Mouse (Mus musculus): ENCODE data around the gene Tbx19.

Gene Tbx19

DNA sequence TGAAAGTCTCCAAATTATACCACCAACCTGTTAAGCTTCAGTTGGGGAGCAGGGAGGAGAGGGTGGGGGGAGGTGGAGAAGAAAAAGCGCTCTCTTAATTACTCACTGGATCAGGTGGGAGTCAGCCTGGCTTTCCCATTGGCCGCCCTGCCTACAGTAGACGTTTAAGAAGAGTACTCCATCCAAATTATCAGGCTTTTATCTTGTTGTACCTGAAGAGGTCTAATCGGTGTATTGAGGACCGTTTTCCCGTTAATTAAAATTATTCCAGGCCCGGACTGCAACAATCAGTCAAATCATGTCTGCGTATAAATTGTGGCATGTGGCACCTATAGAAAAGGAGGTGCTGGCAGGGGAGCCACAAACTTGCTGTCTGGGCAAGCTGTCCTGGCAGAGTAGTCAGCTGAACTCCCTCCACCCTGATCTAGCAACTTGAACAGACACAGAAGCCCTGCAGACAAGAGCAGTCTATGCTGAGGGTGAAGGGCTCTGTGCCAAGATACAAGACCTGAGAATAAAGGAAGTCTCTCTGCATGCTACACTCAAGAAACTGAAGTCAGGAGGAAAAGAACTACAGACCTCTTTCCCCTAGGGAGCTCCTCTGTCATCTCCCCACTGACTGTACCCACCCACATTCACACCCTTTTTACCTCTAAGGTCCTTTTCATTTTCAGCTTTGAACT, at the start of gene Tbx19:
Gene Tbx19, minus strand, starts transcription at position 51 of the 683 bp plus-strand sequence.
- DNase-seq (ENCODE audit: low spot score in 2 of 2), result no peak

DNA sequence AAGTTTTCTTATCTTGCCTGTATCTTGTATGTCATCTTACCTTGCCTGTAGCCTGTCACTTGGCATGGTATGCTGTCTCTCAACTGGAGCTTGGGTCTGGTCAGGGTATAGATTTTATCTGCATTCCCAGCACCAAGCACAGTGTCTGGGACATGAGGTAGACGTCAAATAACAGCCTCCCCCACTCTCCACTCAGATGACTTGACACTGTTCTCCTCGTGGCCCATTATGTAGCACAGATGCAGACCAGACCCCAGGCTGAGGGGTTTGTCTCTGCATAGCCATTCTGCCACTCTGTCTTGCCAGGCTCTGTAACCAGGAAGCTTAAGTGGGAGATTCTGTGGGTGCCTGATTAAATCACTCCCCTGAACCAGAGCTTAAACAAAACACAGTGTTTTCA, 45.0 kb upstream of the Tbx19 start:
- no peak for DNase-seq (ENCODE audit: low spot score in 2 of 2)

DNA sequence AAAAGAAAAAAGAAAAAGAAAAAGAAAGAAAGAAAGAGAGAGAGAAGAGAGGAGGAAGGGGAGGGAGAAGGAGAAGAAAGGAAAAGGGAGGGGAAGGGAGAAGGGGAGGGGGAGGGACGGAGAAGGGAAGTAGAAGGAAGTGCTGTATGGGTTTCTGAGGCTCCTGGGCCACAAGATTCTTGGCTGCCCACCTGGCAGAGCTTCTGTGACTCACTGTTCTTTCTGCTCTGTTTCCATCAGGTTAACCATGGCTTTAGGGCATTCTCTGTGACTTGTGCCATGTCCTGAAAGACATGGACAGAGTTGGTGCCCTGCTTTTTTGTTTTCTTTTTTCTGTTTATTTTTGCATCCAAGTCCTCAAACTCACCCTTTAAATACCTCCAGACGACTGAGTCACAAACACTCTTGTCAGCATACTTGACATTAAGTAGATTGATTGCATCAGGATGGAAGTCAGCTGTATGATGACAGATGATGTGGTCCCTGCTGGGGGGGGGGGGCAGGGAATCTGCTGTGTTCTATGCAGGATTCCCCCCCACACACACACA, 43.0 kb upstream of the Tbx19 start:
- no peak for DNase-seq (ENCODE audit: low spot score in 2 of 2)

DNA sequence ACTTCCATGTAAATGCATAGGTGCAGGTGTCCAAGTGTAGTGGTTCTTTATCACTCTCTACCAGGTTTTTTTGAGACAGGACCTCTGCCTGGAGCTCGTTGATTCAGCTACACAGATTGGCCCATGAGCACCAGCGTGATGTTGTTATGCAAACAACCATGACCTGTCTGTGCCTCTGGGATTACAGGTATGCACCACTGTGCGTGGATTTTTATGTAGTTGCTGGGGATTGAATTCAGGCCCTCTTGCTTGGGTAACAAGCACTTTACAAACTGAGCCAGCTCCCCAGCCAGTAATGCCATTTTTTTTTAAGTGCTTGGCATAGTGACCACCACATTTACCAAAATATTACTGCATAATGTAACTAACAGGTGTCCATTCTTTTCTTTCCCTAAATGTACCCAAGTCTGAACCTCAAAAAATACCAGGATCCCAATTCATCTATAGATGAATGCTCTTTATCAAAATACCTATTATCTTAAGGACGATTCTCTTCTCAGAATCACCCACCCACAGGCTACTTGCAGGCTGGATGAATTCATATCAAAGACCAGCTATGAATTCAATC, 41.0 kb upstream of the Tbx19 start:
- DNase-seq (ENCODE audit: low spot score in 2 of 2), result no peak

DNA sequence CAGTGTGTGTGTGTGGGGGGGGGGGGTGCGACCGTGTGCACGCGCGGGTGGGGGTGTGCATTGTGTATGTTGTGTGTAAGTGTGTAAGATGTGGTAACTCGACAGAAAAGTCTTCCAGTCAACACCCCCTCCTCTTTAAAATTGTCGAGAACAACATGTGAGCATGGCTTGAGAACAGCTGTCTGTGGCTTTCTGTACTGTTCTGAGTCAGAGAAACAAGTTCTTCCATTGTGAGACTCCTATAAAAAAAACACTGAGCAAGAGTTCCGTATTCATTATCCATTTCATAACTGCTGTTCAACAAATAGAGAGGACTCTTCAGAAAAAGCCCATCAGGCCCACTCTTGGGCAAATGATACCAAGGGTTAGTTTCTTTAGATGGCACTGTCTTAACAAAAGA, 40.2 kb upstream of the Tbx19 start:
- DNase-seq (ENCODE audit: low spot score in 2 of 2), result no peak

DNA sequence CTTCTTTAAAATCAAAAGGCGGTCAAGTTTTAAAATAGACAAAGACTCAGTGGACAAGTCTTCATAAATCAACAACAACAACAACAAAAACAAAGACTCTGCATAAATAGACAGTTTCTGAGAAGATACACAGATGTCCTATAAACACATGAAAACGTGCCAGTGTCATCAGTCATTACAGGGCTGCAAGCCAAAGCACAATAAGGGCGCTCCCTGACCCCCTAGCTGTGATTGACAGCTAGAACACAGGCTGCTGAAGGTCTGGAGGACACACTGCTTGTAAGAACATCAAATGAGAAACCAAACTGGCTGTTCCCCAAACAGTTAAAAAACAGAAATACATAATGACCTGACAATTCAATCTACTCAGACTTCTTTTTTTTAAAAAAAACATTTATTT, 39.1 kb upstream of the Tbx19 start:
- no peak for DNase-seq (ENCODE audit: low spot score in 2 of 2)

DNA sequence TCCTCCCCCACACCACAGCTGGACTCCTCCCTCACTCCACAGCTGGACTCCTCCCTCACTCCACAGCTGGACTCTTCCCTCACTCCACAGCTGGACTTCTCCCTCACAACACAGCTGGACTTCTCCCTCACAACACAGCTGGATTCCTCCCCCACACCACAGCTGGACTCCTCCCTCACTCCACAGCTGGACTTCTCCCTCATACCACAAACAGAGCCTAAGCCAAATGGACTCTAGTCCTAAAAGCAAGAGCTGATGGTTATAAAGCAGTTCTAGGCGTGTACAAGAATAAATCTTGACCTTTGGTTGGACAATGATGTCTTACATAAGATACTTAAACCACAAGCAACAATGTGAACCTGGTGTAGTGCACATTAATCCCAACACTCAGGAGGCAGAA, 38.4 kb upstream of the Tbx19 start:
- no peak for DNase-seq (ENCODE audit: low spot score in 2 of 2)

DNA sequence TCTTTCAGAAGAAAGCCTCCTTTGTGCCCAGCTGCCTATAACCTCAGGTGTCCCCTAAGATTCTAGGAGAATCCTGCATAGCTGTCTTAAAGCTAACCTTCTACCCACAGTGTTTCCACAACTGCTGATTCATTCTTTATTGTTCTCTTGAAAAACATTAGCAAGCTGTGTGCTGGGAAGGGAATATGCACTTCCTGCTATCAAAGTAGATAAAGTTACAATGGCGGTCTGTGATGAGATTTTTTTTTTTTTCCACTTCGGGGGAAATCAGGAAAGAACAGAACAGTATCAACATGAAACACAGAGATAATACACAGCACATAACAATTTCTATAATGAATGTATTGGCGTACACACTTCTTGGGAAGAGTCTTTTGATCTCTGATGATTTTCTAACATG, 37.3 kb upstream of the Tbx19 start:
- DNase-seq (ENCODE audit: low spot score in 2 of 2), result no peak

DNA sequence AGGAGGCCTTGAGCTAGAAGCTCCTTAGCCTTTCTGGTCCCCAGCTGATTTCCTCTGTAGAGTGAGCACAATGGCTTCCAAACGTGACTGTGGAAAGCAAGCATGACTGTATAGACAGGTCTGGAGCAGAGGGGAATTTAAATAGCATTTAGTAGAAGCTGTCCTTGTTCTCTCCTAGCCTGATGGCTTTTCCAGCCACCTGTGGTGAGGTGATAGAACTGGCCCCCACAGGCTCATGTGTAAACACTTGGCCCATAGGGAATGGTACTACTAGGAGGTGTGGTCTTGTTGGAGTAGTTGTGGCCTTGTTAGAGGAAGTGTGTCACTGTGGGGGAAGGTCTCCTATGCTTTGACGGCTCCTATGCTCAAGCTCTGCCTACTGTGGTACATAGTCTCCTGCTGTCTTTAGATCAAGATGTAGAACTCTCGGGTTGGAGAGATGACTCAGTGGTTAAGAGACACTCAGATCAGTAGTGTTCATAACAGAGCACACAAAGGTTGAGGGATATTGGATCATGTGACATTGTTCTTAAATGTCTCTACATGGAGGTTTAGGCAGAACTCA, 34.9 kb upstream of the Tbx19 start:
- no peak for DNase-seq (ENCODE audit: low spot score in 2 of 2)

DNA sequence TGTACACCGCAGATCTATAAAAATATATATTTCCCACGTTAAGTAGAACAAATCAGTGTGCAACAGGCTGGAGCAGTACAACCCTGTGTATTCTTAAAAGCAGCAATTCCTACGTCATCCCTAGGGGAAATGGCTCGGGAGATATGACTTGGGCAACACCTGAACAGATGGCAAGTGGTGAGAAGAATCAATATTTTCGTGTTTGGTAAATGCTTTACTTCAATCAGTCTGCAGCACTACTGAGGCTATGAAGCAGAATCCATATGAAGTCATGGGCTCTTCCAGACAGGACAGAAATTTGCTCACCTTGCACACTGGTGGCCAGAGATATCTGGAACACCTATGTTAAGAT, 34.1 kb upstream of the Tbx19 start:
- DNase-seq (ENCODE audit: low spot score in 2 of 2), result no peak

DNA sequence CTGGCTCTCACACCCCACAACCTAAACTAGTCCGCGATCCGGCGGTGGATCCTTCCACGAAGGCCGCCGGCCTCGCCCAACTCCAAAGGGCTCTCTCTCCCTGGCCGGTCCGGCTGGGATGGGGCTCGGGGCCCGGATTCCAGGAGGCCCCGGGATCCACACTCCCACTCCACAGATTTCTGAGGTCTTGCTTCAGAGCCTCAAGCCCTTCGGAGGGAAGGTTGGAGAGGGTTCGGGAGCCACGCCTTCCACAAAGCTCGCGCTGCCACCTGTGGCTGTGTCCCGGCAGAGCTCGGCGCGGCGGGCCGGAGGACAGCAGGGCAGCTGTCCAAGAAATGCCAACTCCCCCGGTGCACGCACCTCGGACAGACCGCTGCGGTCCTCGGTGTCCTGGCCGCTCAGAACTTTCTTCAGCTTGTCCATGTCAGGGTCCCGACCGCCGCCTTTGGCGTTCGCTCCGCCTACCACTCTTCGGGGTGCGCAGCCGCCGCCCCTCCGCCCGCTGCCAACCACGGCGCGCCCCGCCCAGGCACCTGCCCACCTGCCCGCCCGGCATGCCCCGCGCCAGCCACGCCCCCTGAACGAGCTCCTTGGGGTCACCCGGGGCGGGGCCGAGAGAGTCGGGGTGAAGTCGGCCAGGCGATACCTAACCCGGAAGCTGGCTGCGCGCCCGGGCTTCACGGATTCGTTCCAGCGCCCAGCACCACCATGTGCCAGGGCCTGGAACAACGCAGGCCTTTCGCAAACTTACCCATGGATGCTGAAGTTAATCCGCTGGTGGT, 33.5 kb upstream of the Tbx19 start, which contains the start of gene Sft2d2:
Gene Sft2d2, minus strand, starts transcription at position 559 of the 782 bp plus-strand sequence.
- peak; percentile 85 to 87 for DNase-seq (ENCODE audit: low spot score in 2 of 2)

DNA sequence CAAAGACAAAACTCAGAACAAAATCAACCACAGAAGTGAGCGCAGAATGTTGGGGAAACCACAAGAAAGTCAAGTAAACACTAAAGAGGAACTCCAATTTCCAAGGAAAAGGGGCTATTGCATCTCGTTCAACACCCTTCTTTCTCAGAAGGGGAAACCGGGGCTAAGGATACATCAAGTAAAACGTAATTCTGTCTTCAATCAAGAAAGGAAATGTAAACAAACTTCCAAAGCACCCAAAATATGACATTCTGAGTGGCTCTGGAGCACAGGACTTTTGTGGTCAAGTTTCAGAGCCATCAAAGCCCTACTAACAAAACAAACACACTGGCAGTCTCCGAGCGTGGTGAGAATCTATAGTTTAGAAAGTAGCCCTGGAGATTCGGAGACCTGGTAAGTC, 32.9 kb upstream of the Tbx19 start:
- DNase-seq (ENCODE audit: low spot score in 2 of 2), result no peak

DNA sequence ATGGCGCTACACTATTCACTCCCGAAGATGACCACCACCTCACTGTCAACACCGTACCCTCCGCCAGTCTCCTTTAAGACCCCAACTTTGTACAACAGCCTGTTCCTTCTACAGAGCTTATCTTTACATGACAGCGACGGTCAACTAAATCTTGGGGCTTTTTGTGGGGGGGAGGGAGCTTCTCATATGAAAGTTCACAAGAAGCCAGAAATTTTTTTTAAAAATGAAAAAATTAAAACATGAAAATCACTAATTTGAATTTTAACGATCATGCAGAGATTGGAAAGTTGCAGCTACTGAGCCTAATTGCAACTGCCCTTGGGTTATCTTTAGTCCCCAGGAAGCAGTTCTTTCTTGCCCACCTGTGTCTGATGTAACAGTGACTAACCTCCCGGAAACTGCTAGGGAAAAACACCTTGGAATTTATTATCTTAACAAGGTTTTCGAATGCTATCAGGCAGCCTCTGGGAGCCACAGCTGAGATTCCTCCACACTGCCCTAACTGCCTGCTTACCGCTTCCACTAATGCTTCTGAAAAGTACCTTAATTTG, 32.2 kb upstream of the Tbx19 start:
- DNase-seq (ENCODE audit: low spot score in 2 of 2), result no peak

DNA sequence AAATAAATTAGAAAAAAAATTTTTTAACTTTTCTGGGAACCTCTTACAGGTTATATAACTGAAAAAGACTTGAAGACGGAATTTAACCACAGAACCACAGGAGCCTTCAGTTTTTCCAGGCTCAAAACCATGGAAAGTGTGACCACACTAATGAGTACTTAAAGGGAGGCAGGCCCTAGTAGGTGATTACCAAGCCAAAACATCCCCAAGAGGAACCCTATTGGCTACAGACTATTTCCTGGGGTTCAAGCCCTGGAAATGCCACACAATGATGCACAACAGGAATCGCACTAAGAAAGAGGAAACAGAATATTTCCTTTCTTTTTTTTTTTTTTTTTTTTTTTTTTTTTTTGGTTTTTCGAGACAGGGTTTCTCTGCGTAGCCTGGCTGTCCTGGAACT, 31.5 kb upstream of the Tbx19 start:
- DNase-seq (ENCODE audit: low spot score in 2 of 2), result peak in 1 of 2 experiments; percentile 27

DNA sequence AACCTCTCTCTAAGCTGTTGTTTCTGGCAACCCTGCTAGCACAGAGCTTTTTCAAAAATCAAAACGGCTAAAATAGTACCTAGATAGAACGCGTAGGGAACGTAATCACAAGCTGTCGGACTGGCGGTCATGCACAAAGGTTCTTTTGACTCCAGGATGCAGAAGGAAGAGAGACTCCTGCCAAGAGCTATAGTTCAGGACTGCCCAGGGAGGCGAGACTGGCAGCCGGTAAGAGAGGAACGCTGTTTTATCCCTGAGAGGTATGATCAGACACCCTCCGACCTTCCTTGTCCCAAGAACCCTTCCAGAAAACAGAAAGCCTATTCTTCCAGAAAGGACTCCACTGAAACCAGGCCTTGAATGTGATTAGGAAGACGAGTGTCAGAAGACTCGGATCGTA, 31.0 kb upstream of the Tbx19 start:
- DNase-seq (ENCODE audit: low spot score in 2 of 2), result peak in 1 of 2 experiments; percentile 18

DNA sequence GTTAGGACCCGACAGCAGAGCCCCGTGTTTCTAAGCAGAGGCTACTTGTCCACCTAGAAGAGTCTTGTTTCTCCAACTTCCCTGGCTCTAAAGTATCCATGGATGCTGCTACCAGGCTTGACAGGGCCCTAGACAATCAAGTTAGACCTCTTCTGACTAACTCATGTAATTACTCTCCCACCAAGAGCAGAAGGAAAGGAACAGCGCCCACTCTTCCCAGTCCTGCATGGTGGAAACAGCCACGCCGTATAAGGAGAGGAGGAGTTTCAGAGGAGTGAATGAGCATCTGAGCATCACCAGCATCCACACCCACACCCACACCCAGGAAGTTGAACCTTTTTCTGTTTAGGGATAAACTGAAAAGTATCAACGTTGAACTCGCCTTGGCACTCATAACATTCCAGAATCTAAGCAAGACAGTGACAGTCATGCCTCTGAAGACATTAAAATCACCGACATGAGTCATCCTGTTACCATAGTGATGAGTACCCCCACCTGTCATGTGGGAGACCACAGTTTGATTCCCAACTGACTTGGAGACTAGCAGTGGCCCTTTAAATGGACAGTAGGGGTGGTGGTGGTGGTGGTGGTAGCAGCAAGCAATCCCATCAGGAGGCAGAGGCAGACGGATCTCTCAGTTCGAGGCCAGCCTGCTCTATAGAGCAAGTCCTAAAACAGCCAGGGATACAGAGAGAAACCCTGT, 30.1 kb upstream of the Tbx19 start:
- DNase-seq (ENCODE audit: low spot score in 2 of 2), result no peak

DNA sequence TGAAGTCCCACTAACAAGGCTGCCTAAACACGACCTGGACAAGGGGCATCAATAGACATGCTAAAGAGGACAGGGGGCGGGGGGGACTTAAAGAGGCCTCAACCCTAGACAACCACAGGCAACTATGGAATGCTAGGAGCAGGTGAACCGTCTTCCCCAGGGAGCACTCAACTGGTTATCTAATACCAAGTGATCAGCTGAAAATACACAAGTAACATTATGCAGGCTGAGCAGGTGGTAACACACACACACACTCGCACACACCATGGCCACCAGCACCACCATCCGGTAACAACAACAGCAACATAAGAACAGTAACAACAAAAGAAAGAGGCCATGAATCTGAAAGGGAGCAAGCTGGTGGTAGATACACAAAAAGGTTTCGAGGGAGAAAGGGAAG, 29.5 kb upstream of the Tbx19 start:
- DNase-seq (ENCODE audit: low spot score in 2 of 2), result no peak

DNA sequence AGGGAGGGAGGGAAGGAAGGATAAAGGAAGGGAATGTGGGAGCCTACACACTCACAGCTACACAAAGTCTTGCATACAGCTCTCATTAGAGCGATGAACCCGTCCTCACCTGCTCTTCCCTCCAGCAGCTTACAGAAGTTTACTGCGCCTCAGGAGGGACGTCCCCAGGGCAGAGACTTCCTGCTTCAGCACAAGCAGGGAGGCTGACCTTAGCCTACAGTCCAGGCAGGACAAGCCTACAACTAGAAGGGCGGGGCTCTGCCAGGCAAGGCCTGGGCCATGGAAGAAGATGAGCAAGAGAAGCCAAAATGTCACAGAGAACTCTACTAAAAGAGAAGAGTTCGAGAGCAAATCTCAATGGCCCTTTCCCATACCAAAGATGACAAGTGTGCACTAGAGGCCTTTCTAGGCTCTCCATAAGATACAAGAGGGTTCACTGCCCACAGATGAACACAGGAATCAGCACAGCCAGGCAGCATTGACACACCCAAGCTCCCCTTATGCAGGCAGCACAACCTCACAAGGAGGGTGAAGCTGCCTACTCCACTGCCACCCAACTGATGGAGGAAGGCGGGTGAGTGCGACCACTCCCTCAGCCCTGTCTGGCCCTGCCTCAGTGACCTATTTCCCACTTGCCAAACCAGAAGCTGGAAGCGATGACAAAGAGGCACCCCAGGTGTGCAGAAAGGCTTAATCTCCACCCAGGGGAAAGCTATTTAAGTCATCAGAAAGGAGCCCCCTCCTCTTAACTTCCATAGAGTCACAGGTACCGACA, 28.4 kb upstream of the Tbx19 start:
- no peak for DNase-seq (ENCODE audit: low spot score in 2 of 2)

DNA sequence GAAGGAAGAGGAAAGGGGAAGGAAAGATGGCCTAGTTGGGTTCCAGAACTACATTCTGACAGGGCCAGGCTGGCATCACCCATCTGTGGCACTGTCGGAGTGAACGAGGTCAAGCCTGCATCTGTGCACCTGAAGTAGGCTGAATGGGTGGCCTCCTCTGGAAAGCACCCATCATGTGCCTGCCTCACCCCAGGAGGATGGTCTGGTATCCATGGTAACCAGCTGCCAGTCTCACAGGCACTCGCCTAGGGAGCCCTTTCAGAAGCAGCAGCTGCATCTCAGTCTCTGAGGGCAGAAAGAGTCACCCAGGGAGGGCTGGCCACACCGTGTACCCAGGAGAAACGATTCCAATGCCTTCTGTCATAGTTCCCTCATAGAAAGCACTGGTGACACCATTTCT, 26.8 kb upstream of the Tbx19 start:
- no peak for DNase-seq (ENCODE audit: low spot score in 2 of 2)

DNA sequence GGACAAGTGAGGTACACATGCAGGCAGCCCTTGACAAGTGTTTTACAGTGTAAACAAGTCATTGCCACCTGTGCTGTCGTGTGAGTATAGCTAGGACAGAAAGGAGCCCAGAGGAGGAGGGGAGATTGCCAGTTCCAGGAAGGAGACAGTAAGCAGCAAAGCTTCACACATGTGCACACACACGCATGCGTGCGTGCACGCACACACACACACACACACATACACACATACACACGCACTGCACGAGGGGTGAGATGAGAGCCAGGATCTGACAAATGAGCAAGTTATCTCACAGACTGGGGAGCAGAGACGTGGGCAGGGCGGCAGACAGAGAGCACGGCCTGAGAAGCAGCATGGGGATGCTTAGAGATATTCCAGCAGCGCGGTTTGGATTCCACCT, 25.9 kb upstream of the Tbx19 start:
- DNase-seq (ENCODE audit: low spot score in 2 of 2), result no peak

DNA sequence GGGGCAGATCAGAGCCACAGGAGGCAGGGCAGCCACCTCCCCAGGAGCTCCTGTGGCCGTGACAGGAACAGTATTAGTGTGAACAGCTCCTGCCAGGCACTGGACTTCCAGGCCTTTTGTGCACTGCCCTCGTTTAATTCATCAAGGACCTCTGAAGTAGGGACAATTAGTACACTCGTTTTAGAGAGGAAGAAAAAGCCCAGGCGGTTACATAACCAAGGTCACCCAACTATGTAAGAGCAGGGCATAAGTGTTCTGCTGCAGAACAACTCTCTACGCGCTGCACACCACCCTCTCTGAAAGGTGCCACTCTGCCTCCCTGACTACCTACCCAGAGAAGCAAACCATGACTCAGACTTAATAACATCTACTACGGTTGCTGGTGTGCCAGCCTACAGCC, 24.5 kb upstream of the Tbx19 start:
- DNase-seq (ENCODE audit: low spot score in 2 of 2), result no peak
